Mouse (Mus musculus): ENCODE measurements at regions not wholly inside any gene's neighbourhood (a gene's known extent, or its start where the extent isn't known, plus 50 kb on each side); places are given as distances from the start of the nearest gene placed in this dataset.

- no peak for TF ChIP-seq CTCF (IDR thresholded peaks at IDR 0.05; ENCODE audit: control insufficient read depth, insufficient read depth, insufficient replicate concordance, low read depth, low read length)
- TF ChIP-seq POLR2A (IDR thresholded peaks at IDR 0.05; ENCODE audit: control insufficient read depth, low read depth, low read length) = no peak
These were observed 60.3 kb downstream of the Gm11733 start for GRCm38 (mm10) chr11:117544507-117544906.
